In the genomic region with DNA sequence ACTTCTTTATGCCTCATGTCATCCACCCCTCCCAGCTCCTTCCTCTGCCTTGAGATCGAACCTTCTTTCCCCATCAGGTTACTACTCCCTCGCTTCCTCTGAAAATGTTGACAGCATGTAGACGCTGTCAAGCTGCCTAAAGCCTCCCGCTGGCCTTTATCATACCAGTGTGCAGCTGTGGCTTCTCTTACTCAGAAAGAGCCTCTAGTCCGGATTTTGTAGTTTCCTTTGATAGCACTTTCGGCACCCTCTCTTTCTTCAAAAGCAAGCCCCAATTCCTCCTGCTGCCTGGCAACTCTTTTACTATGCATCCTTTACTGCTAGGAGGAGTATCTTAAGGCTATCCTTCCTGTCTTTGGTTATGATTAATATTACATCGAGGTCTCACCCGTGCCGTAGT, we compare ENCODE assay signal across 20 mouse cellular contexts.
DNase-seq lines count a peak whose midpoint lies in the region; ATAC-seq and TF ChIP-seq lines count a peak whose summit lies in the region.
"Had no signal": no experiment of that assay in that cellular context is flagged by ENCODE, and none has a peak within 500 bp of the region (broad histone marks: within the 10 kb centered on the region; RNA-seq: fewer than 3 reads in every experiment).

No protein-coding gene starts in this region.

- H3K9ac ChIP-seq in heart, postnatal 0 days (replicated peaks; ENCODE audit: low read depth, low read length), result no peak overlapping the region
- H3K9ac ChIP-seq in kidney, embryonic 16.5 days (replicated peaks; ENCODE audit: low read length), result no peak overlapping the region
- H3K9ac ChIP-seq in stomach, embryonic 15.5 days, result no peak overlapping the region
- no peak overlapping the region for H3K9ac ChIP-seq in stomach, postnatal 0 days (ENCODE audit: low read length)
- H3K9ac ChIP-seq: forebrain, embryonic 13.5 days; forebrain, postnatal 0 days had no signal

- TF ChIP-seq CTCF in heart, postnatal 0 days (IDR thresholded peaks at IDR 0.05; ENCODE audit: low read depth), result no peak
- TF ChIP-seq CTCF in stomach, postnatal 0 days (IDR thresholded peaks at IDR 0.05; ENCODE audit: low read depth), result no peak

- intact Hi-C loops in heart, postnatal 36 days (cut with DNase I), result no loop called here

- peak; percentile 76 for DNase-seq in heart, adult 11 months
- no peak for DNase-seq in heart, adult 18-20 months
- peak; percentile 26 for DNase-seq in heart, postnatal 0 days (ENCODE audit: low spot score)
- no peak for DNase-seq in heart, postnatal 36 days
- no peak for DNase-seq in kidney, postnatal 25 days
- no peak for DNase-seq in stomach, postnatal 0 days (ENCODE audit: low spot score)
- DNase-seq: adrenal gland, adult 8-10 months; adrenal gland, postnatal 36 days; B cell, adult 2 months; cerebellum, adult 2 months; cerebellum, postnatal 10 days; forebrain, postnatal 0 days; gastrocnemius, postnatal 14 days had no signal

- H3K4me2 ChIP-seq in heart, postnatal 0 days (ENCODE audit: low read depth, low read length), result peak overlapping the region; percentile 12; the same call in 1 of the 2 replicates
- H3K4me2 ChIP-seq in kidney, embryonic 16.5 days (replicated peaks; ENCODE audit: low read depth, low read length), result peak overlapping the region; percentile 44
- 0 out of 2 replicates have a peak overlapping the region, but pooled peaks have one; percentile 6 for H3K4me2 ChIP-seq in stomach, embryonic 15.5 days
- no peak overlapping the region for H3K4me2 ChIP-seq in stomach, postnatal 0 days (replicated peaks; ENCODE audit: low read depth)
- H3K4me2 ChIP-seq: forebrain, embryonic 13.5 days had no signal

- ATAC-seq in heart, postnatal 0 days (ENCODE audit: insufficient read depth, low read depth), result no peak
- no peak for ATAC-seq in kidney, embryonic 16.5 days (ENCODE audit: low FRiP score, low TSS enrichment)
- ATAC-seq in stomach, embryonic 15.5 days (ENCODE audit: insufficient read depth, low FRiP score, low read depth), result no peak
- no peak for ATAC-seq in stomach, postnatal 0 days (ENCODE audit: low FRiP score, low TSS enrichment)
- ATAC-seq: CD4-positive, CD25-positive, alpha-beta regulatory T cell, adult 4 months; forebrain, embryonic 13.5 days; forebrain, postnatal 0 days; hindbrain, postnatal 0 days had no signal

- no peak overlapping the region for H3K4me3 ChIP-seq in heart, postnatal 0 days (ENCODE audit: low read depth, low read length)
- H3K4me3 ChIP-seq in kidney, embryonic 16.5 days (ENCODE audit: low read length), result 0 out of 2 replicates have a peak overlapping the region, but pooled peaks have one; percentile 6
- no peak overlapping the region for H3K4me3 ChIP-seq in stomach, embryonic 15.5 days (replicated peaks)
- H3K4me3 ChIP-seq in stomach, postnatal 0 days (ENCODE audit: low read depth, low read length), result no peak overlapping the region
- H3K4me3 ChIP-seq: embryonic facial prominence, embryonic 10.5 days; forebrain, embryonic 13.5 days had no signal

- H3K27me3 ChIP-seq in heart, postnatal 0 days (ENCODE audit: control insufficient read depth, insufficient read depth, low read length), result no peaks in the 10 kb centered on the region
- H3K27me3 ChIP-seq in kidney, embryonic 16.5 days (ENCODE audit: insufficient read depth, low read length), result no peaks in the 10 kb centered on the region
- H3K27me3 ChIP-seq in stomach, embryonic 15.5 days (replicated peaks), result no peaks in the 10 kb centered on the region
- no peaks in the 10 kb centered on the region for H3K27me3 ChIP-seq in stomach, postnatal 0 days (ENCODE audit: control insufficient read depth, insufficient read depth, low read length)
- H3K27me3 ChIP-seq: forebrain, embryonic 13.5 days had no signal

- no peaks in the 10 kb centered on the region for H3K9me3 ChIP-seq in heart, postnatal 0 days (replicated peaks; ENCODE audit: control insufficient read depth, low read length)
- no peaks in the 10 kb centered on the region for H3K9me3 ChIP-seq in kidney, embryonic 16.5 days (ENCODE audit: low read length)
- H3K9me3 ChIP-seq in stomach, embryonic 15.5 days, result no peaks in the 10 kb centered on the region
- H3K9me3 ChIP-seq in stomach, postnatal 0 days (ENCODE audit: control insufficient read depth, low read length), result no peaks in the 10 kb centered on the region
- H3K9me3 ChIP-seq: embryonic facial prominence, embryonic 10.5 days; forebrain, embryonic 13.5 days had no signal

- 34% methylated on average over 9 of the region's 9 CpGs for WGBS in heart, postnatal 0 days
- WGBS in kidney, embryonic 16.5 days, result 62% methylated on average over 9 of the region's 9 CpGs
- WGBS in stomach, embryonic 15.5 days, result 58% methylated on average over 9 of the region's 9 CpGs
- 66% methylated on average over 9 of the region's 9 CpGs for WGBS in stomach, postnatal 0 days

- H3K36me3 ChIP-seq in heart, postnatal 0 days (replicated peaks; ENCODE audit: control insufficient read depth, insufficient read depth, low read length), result no peaks in the 10 kb centered on the region
- no peaks in the 10 kb centered on the region for H3K36me3 ChIP-seq in kidney, embryonic 16.5 days (ENCODE audit: insufficient read depth, low read length)
- no peaks in the 10 kb centered on the region for H3K36me3 ChIP-seq in stomach, embryonic 15.5 days
- H3K36me3 ChIP-seq in stomach, postnatal 0 days (ENCODE audit: control insufficient read depth, insufficient read depth, low read length), result no peaks in the 10 kb centered on the region
- H3K36me3 ChIP-seq: embryonic facial prominence, embryonic 10.5 days; G1E had no signal

- H3K4me1 ChIP-seq in heart, postnatal 0 days (ENCODE audit: control insufficient read depth, insufficient read depth), result no peaks in the 10 kb centered on the region
- H3K4me1 ChIP-seq in kidney, embryonic 16.5 days (ENCODE audit: insufficient read depth, low read length), result peaks cover 19% of the 10 kb centered on the region
- no peaks in the 10 kb centered on the region for H3K4me1 ChIP-seq in stomach, embryonic 15.5 days
- H3K4me1 ChIP-seq in stomach, postnatal 0 days (replicated peaks; ENCODE audit: control insufficient read depth, insufficient read depth), result no peaks in the 10 kb centered on the region

- H3K27ac ChIP-seq in heart, postnatal 0 days (ENCODE audit: low read depth), result no peak overlapping the region
- no peak overlapping the region for H3K27ac ChIP-seq in kidney, embryonic 16.5 days (ENCODE audit: low read length)
- H3K27ac ChIP-seq in stomach, embryonic 15.5 days, result no peak overlapping the region
- no peak overlapping the region for H3K27ac ChIP-seq in stomach, postnatal 0 days (replicated peaks)
- H3K27ac ChIP-seq: embryonic facial prominence, embryonic 10.5 days; forebrain, embryonic 13.5 days; hindbrain, postnatal 0 days had no signal

- no peak for TF ChIP-seq EP300 in heart, postnatal 0 days (IDR thresholded peaks at IDR 0.05; ENCODE audit: low read depth)
- no peak for TF ChIP-seq EP300 in stomach, postnatal 0 days (optimal IDR thresholded peaks at IDR 0.05)

Comparison
In these comparisons a context has a peak if more than half of its experiments do, and no peak if none do; other contexts are left out.
1. DNase-seq: peak in heart, adult 11 months (single experiment) and heart, postnatal 0 days (single experiment); none in heart, adult 18-20 months (0 of 2), heart, postnatal 36 days (0 of 2), kidney, postnatal 25 days (0 of 2) and stomach, postnatal 0 days (single experiment).